Mouse (Mus musculus): ENCODE measurements around the gene Clec2g. TPM values are rescaled to one million over a fixed set of nuclear protein-coding genes. Genes with fewer than 3 reads are reported as not detected.

Gene Clec2g
- total and polyA plus RNA-seq, 3 experiments: 82.0 to 169 (median 91.7) TPM

GRCm38 (mm10) chr6:128992753-128993152 is 58.6 kb downstream of the Clec2g start:
- dilution Hi-C loops (cut with MboI; ENCODE audit: extremely low pct_ligation_motif_present, extremely low pct_unique_long_range_greater_than_20kb, low sequenced_read_pairs): no loop called here
- Histone ChIP-seq H3K4me3 (replicated peaks in 1 of 3; ENCODE audit: low read depth in 2 of 3, low read length in 2 of 3, poor library complexity in 1 of 3) (peak overlapping the region; percentile 6 to 47 (median 31)), H3K27ac (ENCODE audit: insufficient read depth, low read depth) (peak overlapping the region; percentile 87)

GRCm38 (mm10) chr6:128993221-128993620 is 59.0 kb downstream of the Clec2g start:
- dilution Hi-C loops (cut with MboI; ENCODE audit: extremely low pct_ligation_motif_present, extremely low pct_unique_long_range_greater_than_20kb, low sequenced_read_pairs): no loop called here

More at GRCm38 (mm10) chr6:128992753-128993152, 58.6 kb downstream of the Clec2g start:
- peaks cover 35% of the 10 kb centered on the region for H3K79me2 ChIP-seq (replicated peaks; ENCODE audit: control insufficient read depth, extremely low read depth, insufficient read depth, poor library complexity, severe bottlenecking)
- H3K27me3 ChIP-seq (replicated peaks): no peaks in the 10 kb centered on the region
- H3K4me2 ChIP-seq (ENCODE audit: insufficient read depth, low read depth, poor library complexity, severe bottlenecking): peak overlapping the region; percentile 90
- DNase-seq (ENCODE audit: extremely low read depth): no peak
- peak overlapping the region; percentile 93 for H3K9ac ChIP-seq (ENCODE audit: insufficient read depth, low read depth)
- TF ChIP-seq MYC (IDR thresholded peaks at IDR 0.05; ENCODE audit: low read depth, low read length): 0 out of 2 replicates have a peak, but pooled peaks have one; percentile 18
- no peak for TF ChIP-seq USF1 (IDR thresholded peaks at IDR 0.05; ENCODE audit: low read depth, low read length)
- TF ChIP-seq TBP (conservative IDR thresholded peaks at IDR 0.05; ENCODE audit: low read depth, low read length): no peak
- TF ChIP-seq NRF1 (IDR thresholded peaks at IDR 0.05; ENCODE audit: low read depth, low read length): no peak
- no peak for TF ChIP-seq ZKSCAN1 (IDR thresholded peaks at IDR 0.05; ENCODE audit: borderline replicate concordance, low read depth, low read length)
- no peak for TF ChIP-seq MAFK (IDR thresholded peaks at IDR 0.05; ENCODE audit: insufficient replicate concordance, low read length)
- no peak; the same call in 1 of the 2 replicates for TF ChIP-seq SIN3A (IDR thresholded peaks at IDR 0.05; ENCODE audit: low read length)
- TF ChIP-seq UBTF (IDR thresholded peaks at IDR 0.05; ENCODE audit: low read depth, low read length): no peak
- TF ChIP-seq KAT2A (IDR thresholded peaks at IDR 0.05; ENCODE audit: insufficient replicate concordance, low read length): no peak
- TF ChIP-seq ZC3H11A (IDR thresholded peaks at IDR 0.05; ENCODE audit: low read depth, low read length): no peak
- no peak for TF ChIP-seq RCOR1 (conservative IDR thresholded peaks at IDR 0.05; ENCODE audit: low read depth, low read length)
- 0 out of 2 replicates have a peak, but pooled peaks have one; percentile 15 for TF ChIP-seq MAX (IDR thresholded peaks at IDR 0.05; ENCODE audit: low read length)
- peak; percentile 62; the same call in 1 of the 2 replicates for TF ChIP-seq IRF4 (IDR thresholded peaks at IDR 0.05; ENCODE audit: low read depth, low read length)
- TF ChIP-seq POLR2AphosphoS2 (IDR thresholded peaks at IDR 0.05; ENCODE audit: low read depth, low read length): no peak; the same call in 1 of the 2 replicates
- peak; percentile 60; the same call in 1 of the 2 replicates for TF ChIP-seq ELF1 (IDR thresholded peaks at IDR 0.05; ENCODE audit: low read depth, low read length)
- no peak for TF ChIP-seq JUN (IDR thresholded peaks at IDR 0.05; ENCODE audit: insufficient read depth, low read depth, low read length)
- no peak for TF ChIP-seq PAX5 (IDR thresholded peaks at IDR 0.05; ENCODE audit: low read length)
- 0 out of 2 replicates have a peak, but pooled peaks have one; percentile 26 for TF ChIP-seq MXI1 (IDR thresholded peaks at IDR 0.05; ENCODE audit: low read depth, low read length)
- TF ChIP-seq BHLHE40 (IDR thresholded peaks at IDR 0.05; ENCODE audit: low read depth, low read length): no peak
- TF ChIP-seq TCF12 (IDR thresholded peaks at IDR 0.05; ENCODE audit: low read depth, low read length): peak; percentile 28; the same call in 1 of the 2 replicates
- no peak for TF ChIP-seq SMC3 (IDR thresholded peaks at IDR 0.05; ENCODE audit: low read depth, low read length)
- no peak; the same call in 1 of the 2 replicates for TF ChIP-seq HCFC1 (IDR thresholded peaks at IDR 0.05; ENCODE audit: low read depth, low read length)
- TF ChIP-seq POLR2A (IDR thresholded peaks at IDR 0.05; ENCODE audit: low read depth, low read length): no peak; the same call in 1 of the 2 replicates
- no peak for TF ChIP-seq ETS1 (conservative IDR thresholded peaks at IDR 0.05; ENCODE audit: low read depth, low read length)
- TF ChIP-seq CHD2 (IDR thresholded peaks at IDR 0.05; ENCODE audit: low read length): no peak
- peak; percentile 63; the same call in 1 of the 2 replicates for TF ChIP-seq EP300 (IDR thresholded peaks at IDR 0.05; ENCODE audit: low read length)
- no peak for TF ChIP-seq JUND (conservative IDR thresholded peaks at IDR 0.05; ENCODE audit: low read depth, low read length)
- TF ChIP-seq RAD21 (IDR thresholded peaks at IDR 0.05; ENCODE audit: low read depth, low read length): no peak
- no peak for TF ChIP-seq MAZ (IDR thresholded peaks at IDR 0.05; ENCODE audit: low read depth, low read length)
- no peak for TF ChIP-seq ZMIZ1 (IDR thresholded peaks at IDR 0.05; ENCODE audit: low read depth, low read length)
- TF ChIP-seq GABPA (IDR thresholded peaks at IDR 0.05; ENCODE audit: insufficient replicate concordance, low read depth, low read length): no peak
- TF ChIP-seq E2F4 (IDR thresholded peaks at IDR 0.05; ENCODE audit: insufficient replicate concordance, low read depth, low read length): no peak
- TF ChIP-seq CHD1 (IDR thresholded peaks at IDR 0.05; ENCODE audit: low read depth, low read length): peak; percentile 55; the same call in 1 of the 2 replicates
- TF ChIP-seq CTCF (conservative IDR thresholded peaks at IDR 0.05 in 1 of 2, IDR thresholded peaks at IDR 0.05 in 1 of 2; ENCODE audit: low read depth in 2 of 2, low read length in 2 of 2): no peak
- TF ChIP-seq NELFE (IDR thresholded peaks at IDR 0.05; ENCODE audit: low read depth, low read length): 0 out of 2 replicates have a peak, but pooled peaks have one; percentile 22
- peaks cover 9 to 24% of the 10 kb centered on the region in 2 experiments for H3K4me1 ChIP-seq (ENCODE audit: control insufficient read depth in 1 of 2, insufficient read depth in 2 of 2)
- in situ Hi-C loops (cut with MboI; ENCODE audit: low pct_ligation_motif_present, low pct_unique_long_range_greater_than_20kb, low sequenced_read_pairs): no loop called here
- H3K9me3 ChIP-seq (replicated peaks; ENCODE audit: low read length): no peaks in the 10 kb centered on the region
- H3K36me3 ChIP-seq (replicated peaks in 1 of 2; ENCODE audit: control insufficient read depth in 1 of 2, insufficient read depth in 1 of 2, low read length in 1 of 2): peaks cover 0 to 2% of the 10 kb centered on the region in 2 experiments

More at GRCm38 (mm10) chr6:128993221-128993620, 59.0 kb downstream of the Clec2g start:
- Histone ChIP-seq H3K4me3 (replicated peaks in 1 of 3; ENCODE audit: low read depth in 2 of 3, low read length in 2 of 3, poor library complexity in 1 of 3) (peak overlapping the region in 2 of 3 experiments; percentile 31 to 47), H3K9me3 (replicated peaks; ENCODE audit: low read length) (no peaks in the 10 kb centered on the region), H3K9ac (ENCODE audit: insufficient read depth, low read depth) (peak overlapping the region; percentile 93), H3K27me3 (replicated peaks) (no peaks in the 10 kb centered on the region), H3K4me1 (ENCODE audit: control insufficient read depth in 1 of 2, insufficient read depth in 2 of 2) (peaks cover 9 to 24% of the 10 kb centered on the region in 2 experiments), H3K4me2 (ENCODE audit: insufficient read depth, low read depth, poor library complexity, severe bottlenecking) (peak overlapping the region; percentile 90), H3K27ac (ENCODE audit: insufficient read depth, low read depth) (peak overlapping the region; percentile 87), H3K79me2 (replicated peaks; ENCODE audit: control insufficient read depth, extremely low read depth, insufficient read depth, poor library complexity, severe bottlenecking) (peaks cover 39% of the 10 kb centered on the region), H3K36me3 (replicated peaks in 1 of 2; ENCODE audit: control insufficient read depth in 1 of 2, insufficient read depth in 1 of 2, low read length in 1 of 2) (peaks cover 0 to 2% of the 10 kb centered on the region in 2 experiments)
- in situ Hi-C loops (cut with MboI; ENCODE audit: low pct_ligation_motif_present, low pct_unique_long_range_greater_than_20kb, low sequenced_read_pairs): no loop called here
- TF ChIP-seq MEF2A (IDR thresholded peaks at IDR 0.05; ENCODE audit: borderline replicate concordance, low read depth, low read length) (no peak), GABPA (IDR thresholded peaks at IDR 0.05; ENCODE audit: insufficient replicate concordance, low read depth, low read length) (no peak), SMC3 (IDR thresholded peaks at IDR 0.05; ENCODE audit: low read depth, low read length) (no peak), CHD2 (IDR thresholded peaks at IDR 0.05; ENCODE audit: low read length) (0 out of 2 replicates have a peak, but pooled peaks have one; percentile 6), MAZ (IDR thresholded peaks at IDR 0.05; ENCODE audit: low read depth, low read length) (no peak), JUN (IDR thresholded peaks at IDR 0.05; ENCODE audit: insufficient read depth, low read depth, low read length) (no peak), CHD1 (IDR thresholded peaks at IDR 0.05; ENCODE audit: low read depth, low read length) (no peak), IRF4 (IDR thresholded peaks at IDR 0.05; ENCODE audit: low read depth, low read length) (no peak), MAX (IDR thresholded peaks at IDR 0.05; ENCODE audit: low read length) (no peak), TBP (conservative IDR thresholded peaks at IDR 0.05; ENCODE audit: low read depth, low read length) (no peak), NRF1 (IDR thresholded peaks at IDR 0.05; ENCODE audit: low read depth, low read length) (0 out of 2 replicates have a peak, but pooled peaks have one; percentile 15)
- DNase-seq (ENCODE audit: extremely low read depth): no peak

Data from CH12.LX (cell line).